Mouse (Mus musculus) testis, adult 2 months (tissue): ENCODE data around the gene Pdpk1.

Source experiments
- CTCF ChIP-seq: fragments of 200-500 bp; IDR thresholded peaks from 2 replicates; pipeline ENCODE4 v1.5.1; 2012; ENCODE audit warnings: low read depth, mild to moderate bottlenecking, inconsistent platforms, low read length, moderate library complexity; ENCODE audit not compliant: control insufficient read depth, insufficient read depth, insufficient replicate concordance
- POLR2A ChIP-seq: fragments of 200-500 bp; IDR thresholded peaks from 2 replicates; pipeline ENCODE4 v1.6.1; 2012; ENCODE audit warnings: low read depth, mild to moderate bottlenecking, inconsistent platforms, low read length, moderate library complexity; ENCODE audit not compliant: control insufficient read depth

- TF ChIP-seq POLR2A (no peak), CTCF (no peak)
These were observed 22.7 kb upstream of the Pdpk1 start for GRCm38 (mm10) chr17:24173423-24173822.
